Mouse (Mus musculus): Measurements from ENCODE around the gene Olfr541. TPM values are rescaled to one million over a fixed set of nuclear protein-coding genes. Genes with fewer than 3 reads are reported as not detected.

Gene Olfr541
- total RNA-seq, 2 experiments from 2014 or later: not detected

Other genes with a start within 250 kb of the Olfr541 start
- not detected for gene Olfr533, start 233.9 kb upstream of the Olfr541 start, total RNA-seq (2021)
- gene Olfr535, start 213.1 kb upstream of the Olfr541 start, total RNA-seq (2021): not detected
- gene Olfr536, start 189.9 kb upstream of the Olfr541 start, total RNA-seq (2021): not detected
- not detected for gene Olfr538, start 129.4 kb upstream of the Olfr541 start, total RNA-seq (2021)
- under 1 TPM in 1 of 2 experiments, not detected in 1; 0.04 TPM for gene Olfr46, start 96.0 kb upstream of the Olfr541 start, total RNA-seq (2021)
- not detected for gene Olfr61, start 68.3 kb upstream of the Olfr541 start, total RNA-seq (2021)
- not detected for gene Olfr53, start 50.8 kb upstream of the Olfr541 start, total RNA-seq (2021)
- gene Olfr539, start 37.3 kb upstream of the Olfr541 start, total RNA-seq (2021): under 1 TPM; 0.06 to 0.07 TPM
- not detected for gene Olfr45, start 15.3 kb upstream of the Olfr541 start, total RNA-seq (2021)
- not detected for gene Cyp2e1, start 66.5 kb downstream of the Olfr541 start, total RNA-seq (2021)
- under 1 TPM; 0.24 to 0.38 TPM for gene Syce1, start 90.6 kb downstream of the Olfr541 start, total RNA-seq (2021)
- 10 to 100 TPM; 15.3 to 16.3 TPM for gene Zfp941, start 124.9 kb downstream of the Olfr541 start, total RNA-seq (2021)
- gene Urah, start 137.8 kb downstream of the Olfr541 start, total RNA-seq (2021): 1 to 10 TPM; 1.1 to 1.5 TPM
- gene Scgb1c1, start 148.3 kb downstream of the Olfr541 start, total RNA-seq (2021): not detected
- gene Odf3, start 150.5 kb downstream of the Olfr541 start, total RNA-seq (2021): not detected
- under 1 TPM; 0.93 to 0.99 TPM for gene Gm45785, start 159.1 kb downstream of the Olfr541 start, total RNA-seq (2021)
- 10 to 100 TPM; 77.1 to 81.7 TPM for gene Ric8a, start 159.7 kb downstream of the Olfr541 start, total RNA-seq (2021)
- gene Bet1l, start 160.3 kb downstream of the Olfr541 start, total RNA-seq (2021): 10 to 100 TPM; 25.4 to 27.2 TPM
- 100 to 1,000 TPM; 128 to 133 TPM for gene Psmd13, start 184.7 kb downstream of the Olfr541 start, total RNA-seq (2021)
- gene Sirt3, start 185.0 kb downstream of the Olfr541 start, total RNA-seq (2021): 10 to 100 TPM; 66.2 to 67.2 TPM
- gene Cox8b, start 203.2 kb downstream of the Olfr541 start, total RNA-seq (2021): 1 to 10 TPM in 1 of 2 experiments, not detected in 1; 1.6 TPM
- under 1 TPM; 0.36 to 0.37 TPM for gene Nlrp6, start 223.6 kb downstream of the Olfr541 start, total RNA-seq (2021)
- gene Pgghg, start 244.1 kb downstream of the Olfr541 start, total RNA-seq (2021): 1 to 10 TPM; 3.8 to 3.9 TPM